8 mouse cellular contexts compared by ENCODE assay signal in the genomic region with DNA sequence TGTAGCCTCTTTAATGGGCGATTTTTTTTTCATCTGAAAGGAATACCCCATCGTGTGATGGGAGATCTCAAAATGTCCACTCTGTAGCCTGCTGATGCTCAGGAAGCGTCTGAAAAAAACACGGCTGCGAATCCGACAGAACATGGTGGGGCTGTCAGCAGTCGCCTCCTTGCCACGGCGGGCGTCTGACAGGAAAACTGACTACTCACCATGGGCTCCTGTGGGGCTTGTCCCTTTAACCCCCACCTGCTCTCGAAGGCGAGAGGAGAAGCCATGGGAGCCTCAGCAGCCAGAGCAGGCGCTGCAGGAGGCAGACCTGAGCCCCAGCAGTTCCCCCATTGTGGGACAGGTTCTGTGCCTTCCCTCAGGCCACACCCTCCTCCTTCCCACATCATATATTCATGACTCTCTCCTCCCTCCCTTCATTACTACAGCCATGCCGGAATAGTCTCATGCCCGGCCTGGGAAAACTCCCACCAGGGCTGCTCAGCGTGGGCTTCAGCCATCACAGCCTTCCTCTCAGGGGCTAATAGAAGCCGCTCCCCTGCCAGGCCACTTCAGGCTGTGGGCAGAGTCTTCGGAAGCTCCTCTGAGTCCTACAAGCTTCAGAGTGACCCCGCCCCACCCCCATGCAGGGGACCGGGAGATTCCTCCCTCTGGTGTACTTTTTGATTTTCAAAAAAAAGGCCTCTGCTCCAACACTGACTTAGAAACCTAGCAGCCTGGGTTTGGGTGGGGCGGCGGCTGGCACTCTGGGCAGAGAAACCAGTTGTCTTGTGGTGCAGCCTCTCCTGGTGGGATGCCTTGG. TPM values are rescaled to one million over a fixed set of nuclear protein-coding genes. Genes with fewer than 3 reads are reported as not detected.
DNase-seq lines count a peak whose midpoint lies in the region; ATAC-seq and TF ChIP-seq lines count a peak whose summit lies in the region.
"Had no signal": no experiment of that assay in that cellular context is flagged by ENCODE, and none has a peak within 500 bp of the region (broad histone marks: within the 10 kb centered on the region; RNA-seq: fewer than 3 reads in every experiment).

No protein-coding gene starts in this region.

- no peak for TF ChIP-seq CTCF in lung, postnatal 0 days (IDR thresholded peaks at IDR 0.05)

- H3K27ac ChIP-seq in lung, embryonic 15.5 days: no peak overlapping the region
- H3K27ac ChIP-seq in lung, postnatal 0 days (ENCODE audit: low read length): no peak overlapping the region
- H3K27ac ChIP-seq in forebrain, embryonic 10.5 days: no peak overlapping the region
- H3K27ac ChIP-seq in limb, embryonic 12.5 days: no peak overlapping the region
- H3K27ac ChIP-seq: liver, embryonic 15.5 days had no signal

- WGBS in lung, embryonic 15.5 days: 24% methylated on average over 22 of the region's 22 CpGs
- 45% methylated on average over 22 of the region's 22 CpGs for WGBS in lung, postnatal 0 days
- WGBS in forebrain, embryonic 10.5 days: 32% methylated on average over 22 of the region's 22 CpGs
- 28% methylated on average over 22 of the region's 22 CpGs for WGBS in limb, embryonic 12.5 days

- H3K4me3 ChIP-seq in lung, embryonic 15.5 days: peak overlapping the region; percentile 15; the same call in 1 of the 2 replicates
- no peak overlapping the region for H3K4me3 ChIP-seq in lung, postnatal 0 days (ENCODE audit: low read depth, low read length)
- peak overlapping the region; percentile 36 for H3K4me3 ChIP-seq in forebrain, embryonic 10.5 days
- peak overlapping the region; percentile 25 for H3K4me3 ChIP-seq in limb, embryonic 12.5 days (replicated peaks)
- H3K4me3 ChIP-seq: liver, embryonic 15.5 days had no signal

- no peaks in the 10 kb centered on the region for H3K36me3 ChIP-seq in lung, embryonic 15.5 days
- H3K36me3 ChIP-seq in lung, postnatal 0 days (ENCODE audit: insufficient read depth, low read length): no peaks in the 10 kb centered on the region
- no peaks in the 10 kb centered on the region for H3K36me3 ChIP-seq in forebrain, embryonic 10.5 days (replicated peaks)
- no peaks in the 10 kb centered on the region for H3K36me3 ChIP-seq in limb, embryonic 12.5 days

- H3K27me3 ChIP-seq in lung, embryonic 15.5 days: no peaks in the 10 kb centered on the region
- H3K27me3 ChIP-seq in lung, postnatal 0 days (replicated peaks; ENCODE audit: insufficient read depth, low read length): no peaks in the 10 kb centered on the region
- peaks cover 33% of the 10 kb centered on the region for H3K27me3 ChIP-seq in forebrain, embryonic 10.5 days (ENCODE audit: poor library complexity, severe bottlenecking)
- peaks cover 37% of the 10 kb centered on the region for H3K27me3 ChIP-seq in limb, embryonic 12.5 days
- H3K27me3 ChIP-seq: liver, embryonic 15.5 days had no signal

- peak overlapping the region; percentile 49 for H3K4me2 ChIP-seq in lung, embryonic 15.5 days
- H3K4me2 ChIP-seq in lung, postnatal 0 days (replicated peaks; ENCODE audit: low read depth, low read length): no peak overlapping the region
- H3K4me2 ChIP-seq in limb, embryonic 12.5 days: peak overlapping the region; percentile 49
- H3K4me2 ChIP-seq: liver, embryonic 15.5 days had no signal

- no peaks in the 10 kb centered on the region for H3K9me3 ChIP-seq in lung, embryonic 15.5 days
- H3K9me3 ChIP-seq in lung, postnatal 0 days (ENCODE audit: low read length): no peaks in the 10 kb centered on the region
- no peaks in the 10 kb centered on the region for H3K9me3 ChIP-seq in forebrain, embryonic 10.5 days
- H3K9me3 ChIP-seq in limb, embryonic 12.5 days: no peaks in the 10 kb centered on the region
- H3K9me3 ChIP-seq: liver, embryonic 15.5 days had no signal

- no peak for DNase-seq in lung, postnatal 0 days (ENCODE audit: low spot score)
- DNase-seq in forebrain, embryonic 10.5 days (ENCODE audit: extremely low spot score, low spot score): no peak
- peak; percentile 33 for DNase-seq in right cerebral cortex, postnatal 4 days
- no peak for DNase-seq in adipocyte (ENCODE audit: low spot score)
- DNase-seq in c-Kit-positive CD71-positive TER-119-positive erythroid progenitor cells, embryonic 14.5 days (ENCODE audit: low spot score): no peak

- H3K9ac ChIP-seq in lung, embryonic 15.5 days: no peak overlapping the region
- H3K9ac ChIP-seq in lung, postnatal 0 days (replicated peaks; ENCODE audit: low read depth): no peak overlapping the region
- no peak overlapping the region for H3K9ac ChIP-seq in limb, embryonic 12.5 days (replicated peaks)
- H3K9ac ChIP-seq: liver, embryonic 15.5 days had no signal

- TF ChIP-seq EP300 in lung, postnatal 0 days (IDR thresholded peaks at IDR 0.05): no peak

- ATAC-seq in lung, embryonic 15.5 days (ENCODE audit: borderline replicate concordance, extremely low read depth, low FRiP score, low TSS enrichment): no peak
- ATAC-seq in lung, postnatal 0 days: no peak
- ATAC-seq in limb, embryonic 12.5 days (ENCODE audit: insufficient number of reproducible peaks, insufficient read depth, low FRiP score, low TSS enrichment, low read depth): no peak

- peaks cover 17% of the 10 kb centered on the region; the same call in 1 of the 2 replicates for H3K4me1 ChIP-seq in lung, embryonic 15.5 days
- H3K4me1 ChIP-seq in lung, postnatal 0 days (ENCODE audit: insufficient read depth, low read depth, low read length): no peaks in the 10 kb centered on the region
- peaks cover 32% of the 10 kb centered on the region for H3K4me1 ChIP-seq in forebrain, embryonic 10.5 days
- H3K4me1 ChIP-seq in limb, embryonic 12.5 days (replicated peaks): peaks cover 17% of the 10 kb centered on the region

RNA-seq across cellular contexts. Expression of a gene that starts 44.5 kb away (rescaled TPM):
- polyA plus RNA-seq in lung, embryonic 15.5 days (2015; fragmentation: Nextera tagmentation; extraction: Ambion mirVana): 726 and 749 TPM in 2 replicates
- polyA plus RNA-seq in lung, postnatal 0 days (2015; fragmentation: Nextera tagmentation; extraction: Ambion mirVana): 273 and 289 TPM in 2 replicates
- 966 and 1,001 TPM in 2 replicates for polyA plus RNA-seq in forebrain, embryonic 10.5 days (2016; fragmentation: Nextera tagmentation; extraction: Ambion mirVana)
- 760 and 770 TPM in 2 replicates for polyA plus RNA-seq in limb, embryonic 12.5 days (2016; fragmentation: Nextera tagmentation; extraction: Ambion mirVana)
